Mouse (Mus musculus) telencephalon, adult 2 months (tissue): ENCODE results near the gene Tmem132c.
A peak's percentile ranks its signal among the peaks of the same experiment; 100 is the strongest.

ENCODE experiments used
- DNase-seq: peaks from one replicate; pipeline ENCODE4 v3.0.0-alpha.2; 2011; ENCODE audit warnings: low read depth, low spot score

Gene Tmem132c

GRCm38 (mm10) chr5:127282539-127283123, 41.0 kb downstream of the Tmem132c start:
- no peak for DNase-seq

DNA sequence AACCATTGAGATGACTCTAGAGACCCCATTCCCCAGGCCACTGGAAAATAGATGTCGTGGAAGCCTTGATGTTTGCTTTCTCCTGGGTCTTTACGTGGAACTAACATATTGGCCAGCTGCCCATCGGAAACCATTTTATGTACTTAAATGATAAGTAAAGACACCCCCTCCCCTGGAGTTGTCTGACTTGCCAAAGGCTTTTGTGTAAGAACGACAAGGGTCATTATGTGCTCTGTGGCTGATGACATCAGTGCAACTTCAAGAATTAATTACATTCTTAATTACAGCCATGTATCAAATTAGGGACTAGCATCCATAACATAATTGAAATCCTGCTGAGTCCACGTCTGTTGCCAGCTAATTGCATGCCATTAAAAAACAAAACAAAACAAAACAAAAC, 45.3 kb downstream of the Tmem132c start:
- DNase-seq: no peak

GRCm38 (mm10) chr5:127289659-127290058, 48.1 kb downstream of the Tmem132c start:
- no peak for DNase-seq

GRCm38 (mm10) chr5:127290461-127291250, 49.0 kb downstream of the Tmem132c start:
- no peak for DNase-seq

GRCm38 (mm10) chr5:127291581-127291980, 50.0 kb downstream of the Tmem132c start:
- no peak for DNase-seq

- DNase-seq: no peak
Measured at GRCm38 (mm10) chr5:127293698-127294097, 52.1 kb downstream of the Tmem132c start.

DNA sequence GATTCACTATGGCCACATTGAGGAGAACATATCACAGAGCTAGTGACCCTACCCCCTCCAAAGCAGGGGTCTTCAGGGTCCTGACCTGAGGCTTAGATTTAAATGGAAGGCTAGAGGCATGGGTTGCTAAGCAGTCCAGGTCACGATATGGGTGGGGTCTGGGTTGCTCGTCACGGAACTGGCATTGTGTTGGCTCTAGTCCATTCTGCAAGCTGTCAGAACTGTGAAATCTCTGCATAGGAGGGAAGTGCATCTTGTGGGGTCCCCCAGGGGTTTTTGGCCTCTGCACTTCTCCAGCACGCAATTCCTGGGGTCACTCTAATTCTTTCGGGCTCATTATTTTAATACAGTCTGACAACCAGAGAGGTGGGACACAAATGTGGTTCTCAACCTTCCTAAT, 55.9 kb downstream of the Tmem132c start:
- no peak for DNase-seq

DNA sequence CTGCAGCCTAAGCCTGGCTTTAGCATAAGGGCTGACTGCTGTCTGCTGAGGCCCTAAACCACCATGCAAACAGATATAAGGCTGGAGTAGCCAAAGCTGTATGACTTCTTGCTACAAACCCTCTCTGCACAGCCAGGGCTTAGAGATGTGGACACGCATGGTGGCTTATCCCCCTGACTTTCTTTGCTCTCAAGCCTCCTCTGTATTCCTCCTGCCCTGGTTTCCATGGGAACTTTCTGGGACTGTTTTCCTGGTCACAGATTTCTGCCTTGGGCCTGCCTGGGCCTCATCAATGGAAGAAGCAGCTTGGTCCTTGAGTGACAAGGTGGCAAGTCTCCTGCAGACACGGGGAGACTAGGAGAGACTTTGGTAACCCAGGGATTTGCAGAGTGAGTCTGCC, 56.5 kb downstream of the Tmem132c start:
- no peak for DNase-seq

DNA sequence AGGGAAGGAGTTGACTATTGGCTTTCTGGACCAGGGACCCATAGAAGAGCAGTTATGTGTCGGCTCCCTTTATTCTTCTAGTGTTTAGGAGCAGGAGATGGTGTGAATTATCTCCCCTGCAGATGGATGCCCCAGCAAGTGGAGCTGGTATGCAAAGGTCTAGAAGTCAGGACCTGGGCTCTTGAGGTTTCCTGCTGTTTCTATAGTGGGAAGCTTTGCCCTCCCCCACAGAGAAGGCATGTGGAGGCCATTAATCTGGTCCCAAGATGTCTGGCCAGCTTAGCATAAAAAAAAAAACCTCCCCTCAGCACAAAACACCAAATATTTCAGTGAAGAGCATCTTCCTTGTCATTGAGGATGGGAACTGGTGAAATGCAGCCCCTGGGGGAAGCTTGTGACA, 57.4 kb downstream of the Tmem132c start:
- DNase-seq: no peak

DNA sequence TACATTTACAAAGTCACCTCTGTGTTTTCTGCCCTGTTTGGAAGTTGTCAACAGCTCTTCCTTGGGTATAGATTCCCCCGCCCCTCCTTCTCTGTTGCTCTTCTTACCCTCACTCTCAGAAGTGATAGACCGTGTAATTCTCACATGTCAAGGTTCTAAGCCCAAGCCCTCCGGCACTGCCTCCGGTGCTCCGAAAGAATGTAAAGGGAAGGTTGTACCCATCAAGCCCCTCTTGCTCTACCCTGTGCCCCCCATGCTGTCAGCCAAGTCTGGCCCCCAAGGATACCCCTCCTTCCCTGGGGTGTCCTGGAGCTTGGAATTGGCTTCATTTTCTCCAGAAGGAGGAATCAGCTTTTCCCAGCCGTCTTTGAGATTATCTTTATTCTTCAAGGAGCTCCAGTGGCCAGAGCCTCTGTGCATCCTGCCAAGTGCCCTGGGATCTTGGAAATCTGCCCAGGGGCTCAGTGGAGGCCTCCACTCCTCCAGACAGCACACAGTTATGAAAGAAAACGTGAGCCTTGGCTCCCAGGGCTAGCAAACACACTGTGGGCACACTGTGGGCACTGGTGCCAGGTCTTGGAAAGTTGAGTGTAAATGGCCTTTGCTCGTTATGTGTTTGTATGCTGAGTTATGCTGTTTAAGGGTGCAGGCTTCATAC, 59.1 kb downstream of the Tmem132c start:
- DNase-seq: no peak

DNA sequence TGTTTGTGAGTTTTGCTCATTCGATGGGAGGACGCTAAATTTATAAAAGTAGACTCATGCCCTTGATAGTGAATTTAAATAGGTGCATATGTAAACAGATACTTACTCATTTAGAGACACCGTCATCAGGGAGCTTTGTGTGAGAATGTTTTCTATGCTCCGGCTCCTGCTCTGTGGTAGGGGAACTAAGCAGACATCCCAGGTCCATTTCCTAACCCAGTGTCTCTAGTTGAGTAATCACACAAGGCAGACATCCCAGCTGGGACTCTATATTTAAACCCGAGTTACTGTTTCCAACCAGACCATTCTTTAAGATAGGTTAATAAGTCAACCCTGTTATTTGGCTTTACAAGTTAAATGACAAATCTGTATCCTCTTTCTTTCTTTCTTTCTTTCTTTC, 63.7 kb downstream of the Tmem132c start:
- DNase-seq: no peak

GRCm38 (mm10) chr5:127305719-127306118, 64.1 kb downstream of the Tmem132c start:
- no peak for DNase-seq

GRCm38 (mm10) chr5:127306726-127307125, 65.1 kb downstream of the Tmem132c start:
- DNase-seq: no peak

DNA sequence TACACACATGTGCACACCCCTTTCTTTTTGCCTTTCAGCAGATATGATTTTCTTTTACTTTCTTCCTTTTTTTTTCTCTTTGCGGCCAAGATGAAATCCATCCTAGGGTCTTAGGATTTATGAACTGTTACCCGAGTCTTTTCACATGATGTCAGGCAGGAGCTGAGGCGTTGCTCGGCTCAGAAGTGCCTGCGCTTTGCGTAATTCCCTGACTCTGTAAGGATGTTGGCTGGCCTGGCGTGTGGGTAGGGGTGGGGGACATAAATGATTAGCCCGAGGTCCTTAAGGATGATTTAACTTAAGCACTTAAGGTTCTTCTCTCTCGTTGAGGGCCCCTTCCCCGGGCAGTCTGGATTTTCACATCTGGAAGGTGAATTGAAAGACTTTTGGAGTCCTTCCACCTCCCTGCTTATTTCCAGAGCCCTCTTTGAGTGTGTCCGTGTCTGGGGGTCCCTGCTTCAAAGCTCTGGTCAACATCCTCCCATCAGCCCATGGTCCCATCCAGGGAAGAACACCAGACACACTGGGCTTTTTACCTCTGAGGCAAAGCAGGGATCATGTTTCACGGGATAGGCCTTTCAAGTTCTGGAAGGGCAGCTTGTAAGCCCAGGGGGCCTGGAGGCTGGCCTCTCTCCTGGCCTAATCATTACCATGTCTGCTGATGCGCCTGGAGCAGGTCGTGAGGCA, 68.9 kb downstream of the Tmem132c start:
- DNase-seq: no peak

- no peak for DNase-seq
Measured at GRCm38 (mm10) chr5:127311005-127311331, 69.4 kb downstream of the Tmem132c start.

DNA sequence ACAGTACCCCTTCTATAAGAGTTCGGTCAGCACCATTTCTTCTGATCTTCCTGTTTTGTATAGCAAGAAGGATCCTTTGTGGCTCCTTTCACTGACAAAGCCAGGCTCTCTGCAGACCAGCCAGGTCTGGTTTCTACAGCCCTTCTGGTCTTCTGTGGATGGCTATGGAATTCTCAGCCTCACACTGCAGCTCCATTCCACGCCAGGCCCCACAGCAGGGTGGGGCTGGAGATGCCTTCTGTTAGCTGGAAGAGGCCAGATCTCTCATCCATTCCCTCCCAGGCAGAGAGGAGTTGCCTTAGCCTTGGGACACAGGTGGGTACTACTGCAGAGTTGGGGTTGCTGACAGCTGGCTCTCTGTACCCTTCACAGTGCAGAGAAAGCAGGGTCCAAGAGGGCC, 72.0 kb downstream of the Tmem132c start:
- no peak for DNase-seq

GRCm38 (mm10) chr5:127319096-127319779, 77.6 kb downstream of the Tmem132c start:
- no peak for DNase-seq

DNA sequence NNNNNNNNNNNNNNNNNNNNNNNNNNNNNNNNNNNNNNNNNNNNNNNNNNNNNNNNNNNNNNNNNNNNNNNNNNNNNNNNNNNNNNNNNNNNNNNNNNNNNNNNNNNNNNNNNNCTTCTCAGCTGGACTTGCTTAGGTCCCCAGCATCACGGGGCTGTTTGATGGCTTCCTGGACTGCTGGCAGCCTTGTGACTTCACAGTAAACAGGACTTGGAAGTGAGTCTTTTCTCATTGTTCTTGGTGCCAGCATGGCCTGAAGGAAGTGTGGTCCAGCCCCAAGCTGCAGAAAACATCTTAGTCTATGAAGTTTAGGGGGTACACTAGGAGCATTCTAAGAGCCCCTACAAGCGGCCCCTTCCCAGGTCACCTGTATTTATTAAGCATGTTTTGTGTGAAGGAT, 83.0 kb downstream of the Tmem132c start:
- DNase-seq: no peak

DNA sequence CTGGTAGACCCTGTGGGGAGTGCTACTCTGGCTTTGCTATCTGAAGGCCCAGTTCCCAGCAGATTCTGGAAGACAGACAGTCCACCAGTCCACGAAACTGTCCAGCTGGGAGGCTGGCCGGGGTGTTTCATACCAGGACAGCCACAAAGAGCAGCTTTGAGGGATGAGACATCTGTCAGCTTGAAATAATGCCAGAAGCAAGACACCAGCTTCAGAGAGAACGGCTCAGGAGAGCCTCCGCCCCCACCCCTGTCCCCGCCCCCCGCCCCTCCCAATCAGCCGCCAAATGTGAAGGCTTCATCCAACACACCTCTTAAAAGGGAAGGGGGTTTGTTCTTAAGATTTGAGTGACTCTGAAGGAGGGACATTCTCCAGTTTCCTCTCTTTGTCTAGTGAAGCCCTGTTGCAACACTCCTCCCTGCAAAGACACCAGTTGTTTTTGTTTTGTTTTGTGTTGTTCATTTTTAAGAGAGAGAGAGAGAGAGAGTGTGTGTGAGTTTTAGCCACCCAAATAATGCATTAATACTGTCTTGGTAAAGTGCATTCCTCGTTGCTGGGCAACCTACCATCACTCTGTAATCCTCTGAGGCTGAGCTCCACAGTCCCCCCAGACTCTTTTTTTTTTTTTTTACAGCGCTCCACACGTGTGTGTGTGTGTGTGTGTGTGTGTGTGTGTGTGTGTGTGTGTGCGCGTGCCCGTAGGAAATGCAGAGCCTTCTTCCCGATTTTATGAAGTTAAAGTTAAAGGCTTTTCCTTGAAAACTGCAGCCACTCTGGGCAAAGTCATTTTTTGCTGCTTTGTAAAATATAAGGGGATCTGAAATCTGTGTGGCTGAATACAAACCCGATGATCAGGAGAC, 94.7 kb downstream of the Tmem132c start:
- DNase-seq: peak; percentile 35

- DNase-seq: no peak
Measured at GRCm38 (mm10) chr5:127336908-127337265, 95.3 kb downstream of the Tmem132c start.

GRCm38 (mm10) chr5:127339016-127339435, 97.4 kb downstream of the Tmem132c start:
- DNase-seq: no peak
